In the genomic region with DNA sequence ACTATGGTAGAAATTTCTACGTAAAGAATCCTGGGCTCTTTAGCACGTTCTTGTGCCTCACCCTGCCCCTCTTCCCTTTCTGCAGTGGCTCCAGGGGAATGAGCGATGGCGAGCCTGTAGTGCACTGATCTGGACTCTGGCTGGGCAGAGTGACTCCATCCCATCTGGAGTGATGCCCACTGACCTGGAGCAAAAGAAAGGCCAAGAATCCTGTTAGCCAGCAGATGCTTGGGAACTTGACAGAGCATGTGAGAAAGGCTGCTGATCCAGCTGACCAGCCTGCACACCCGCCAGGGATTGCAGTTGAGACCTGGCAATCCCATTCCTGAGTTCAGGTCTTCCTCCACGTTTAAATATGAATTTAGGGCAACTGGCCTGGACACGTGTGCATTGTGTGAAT, we compare ENCODE assay signal across 16 mouse cellular contexts.
DNase-seq lines count a peak whose midpoint lies in the region; ATAC-seq and TF ChIP-seq lines count a peak whose summit lies in the region.
"Had no signal": no experiment of that assay in that cellular context is flagged by ENCODE, and none has a peak within 500 bp of the region (broad histone marks: within the 10 kb centered on the region; RNA-seq: fewer than 3 reads in every experiment).

No protein-coding gene starts in this region.

- H3K27ac ChIP-seq in left cerebral cortex, adult 2 months, result peak overlapping the region; percentile 50; the same call in 1 of the 2 replicates
- H3K27ac ChIP-seq in kidney, embryonic 14.5 days (ENCODE audit: low read depth, low read length), result no peak overlapping the region
- H3K27ac ChIP-seq in thymus, adult 2 months (ENCODE audit: control insufficient read depth, insufficient read depth, low read length), result no peak overlapping the region
- H3K27ac ChIP-seq: heart, embryonic 10.5 days; liver, embryonic 12.5 days had no signal

- WGBS in kidney, embryonic 14.5 days, result 73% methylated on average over 7 of the region's 7 CpGs
- WGBS in thymus, adult 2 months, result 84% methylated on average over 7 of the region's 7 CpGs

- DNase-seq in gastrocnemius, postnatal 10 days, result peak; percentile 33
- no peak for DNase-seq in gastrocnemius, postnatal 36 days
- no peak for DNase-seq in left cerebral cortex, adult 2 months (ENCODE audit: extremely low spot score in 1 of 2, low spot score in 2 of 2)
- no peak for DNase-seq in left cerebral cortex, postnatal 14 days (ENCODE audit: low spot score in 2 of 2)
- peak; percentile 70 for DNase-seq in Muller cell, postnatal 12 days (ENCODE audit: inconsistent ontology term)
- no peak for DNase-seq in frontal cortex, postnatal 36 days (ENCODE audit: low spot score in 2 of 2)
- DNase-seq in thymus, adult 2 months, result no peak
- DNase-seq: adrenal gland, postnatal 10 days; B cell, adult 2 months; cerebellum, postnatal 25 days; right cerebral cortex, postnatal 14 days; thymus, adult 18-20 months had no signal

- intact Hi-C loops in gastrocnemius, postnatal 36 days (cut with DNase I), result no loop called here
- intact Hi-C loops in left cerebral cortex, adult 2 months (cut with DNase I), result no loop called here
- intact Hi-C loops in left cerebral cortex, postnatal 14 days (cut with DNase I), result no loop called here

- no peak overlapping the region for H3K9ac ChIP-seq in kidney, embryonic 14.5 days (ENCODE audit: low read depth, low read length)
- H3K9ac ChIP-seq: liver, embryonic 12.5 days had no signal

- 0 out of 2 replicates have a peak, but pooled peaks have one; percentile 32 for ATAC-seq in kidney, embryonic 14.5 days (ENCODE audit: low FRiP score, low TSS enrichment)
- ATAC-seq: liver, embryonic 12.5 days had no signal

- no peak overlapping the region for H3K4me3 ChIP-seq in left cerebral cortex, adult 2 months
- H3K4me3 ChIP-seq in kidney, embryonic 14.5 days (ENCODE audit: low read length), result no peak overlapping the region
- no peak overlapping the region for H3K4me3 ChIP-seq in thymus, adult 2 months (ENCODE audit: control insufficient read depth, insufficient read depth, low read length)
- H3K4me3 ChIP-seq: heart, embryonic 10.5 days; liver, embryonic 12.5 days; myocyte had no signal

- no peak overlapping the region for H3K4me2 ChIP-seq in kidney, embryonic 14.5 days (replicated peaks; ENCODE audit: low read depth, low read length)
- H3K4me2 ChIP-seq: liver, embryonic 12.5 days had no signal

- H3K36me3 ChIP-seq in kidney, embryonic 14.5 days (ENCODE audit: control insufficient read depth, insufficient read depth, low read length), result no peaks in the 10 kb centered on the region
- no peaks in the 10 kb centered on the region for H3K36me3 ChIP-seq in thymus, adult 2 months (ENCODE audit: control insufficient read depth, insufficient read depth, low read length)
- H3K36me3 ChIP-seq: heart, embryonic 10.5 days; liver, embryonic 12.5 days had no signal

- no peak for TF ChIP-seq POLR2A in thymus, adult 2 months (IDR thresholded peaks at IDR 0.05; ENCODE audit: control insufficient read depth, extremely low read depth, insufficient read depth, low read length, poor library complexity)

- H3K4me1 ChIP-seq in kidney, embryonic 14.5 days (ENCODE audit: control insufficient read depth, insufficient read depth, low read length), result no peaks in the 10 kb centered on the region
- no peaks in the 10 kb centered on the region for H3K4me1 ChIP-seq in thymus, adult 2 months (replicated peaks; ENCODE audit: control insufficient read depth, insufficient read depth, low read length)
- H3K4me1 ChIP-seq: heart, embryonic 10.5 days; liver, embryonic 12.5 days had no signal

- H3K9me3 ChIP-seq in kidney, embryonic 14.5 days (ENCODE audit: control insufficient read depth, low read length), result peaks cover 2% of the 10 kb centered on the region; the same call in 1 of the 2 replicates
- H3K9me3 ChIP-seq: heart, embryonic 10.5 days; liver, embryonic 12.5 days had no signal

- no peaks in the 10 kb centered on the region for H3K27me3 ChIP-seq in kidney, embryonic 14.5 days (ENCODE audit: control insufficient read depth, insufficient read depth, low read length)
- H3K27me3 ChIP-seq in thymus, adult 2 months (ENCODE audit: control insufficient read depth, insufficient read depth, low read length), result no peaks in the 10 kb centered on the region
- H3K27me3 ChIP-seq: liver, embryonic 12.5 days had no signal

- no peak for TF ChIP-seq CTCF in left cerebral cortex, adult 2 months (IDR thresholded peaks at IDR 0.05)
- TF ChIP-seq CTCF in thymus, adult 2 months (IDR thresholded peaks at IDR 0.05; ENCODE audit: borderline replicate concordance, control insufficient read depth, extremely low read depth, insufficient read depth, low read length, poor library complexity), result no peak

Comparison
In these comparisons a context has a peak if more than half of its experiments do, and no peak if none do; other contexts are left out.
1. DNase-seq: peak in gastrocnemius, postnatal 10 days (single experiment) and Muller cell, postnatal 12 days (single experiment); none in gastrocnemius, postnatal 36 days (0 of 2), left cerebral cortex, adult 2 months (0 of 2), left cerebral cortex, postnatal 14 days (0 of 2), frontal cortex, postnatal 36 days (0 of 2) and thymus, adult 2 months (single experiment).